8 mouse cellular contexts compared by ENCODE assay signal in genomic region chr13:54945332-54945731, GRCm38 (mm10). TPM values are rescaled to one million over a fixed set of nuclear protein-coding genes. Genes with fewer than 3 reads are reported as not detected.
DNase-seq lines count a peak whose midpoint lies in the region; ATAC-seq and TF ChIP-seq lines count a peak whose summit lies in the region.

No protein-coding gene starts in this region.

- no peak for ATAC-seq in neural tube, embryonic 11.5 days (ENCODE audit: insufficient read depth, low FRiP score, low TSS enrichment)

- no peak overlapping the region for H3K9ac ChIP-seq in neural tube, embryonic 11.5 days (ENCODE audit: low read length)

- no peak for TF ChIP-seq CTCF in left cerebral cortex, adult 2 months (IDR thresholded peaks at IDR 0.05)

- peaks cover 11% of the 10 kb centered on the region for H3K4me1 ChIP-seq in neural tube, embryonic 11.5 days (ENCODE audit: control insufficient read depth, insufficient read depth, low read length)

- DNase-seq in neural tube, embryonic 11.5 days (ENCODE audit: low spot score) = peak; percentile 38
- DNase-seq in neural tube, embryonic 10.5 days (ENCODE audit: extremely low spot score, low spot score) = no peak
- peak; percentile 35 for DNase-seq in c-Kit-positive CD71-negative TER-119-negative erythroid progenitor cells, embryonic 14.5 days (ENCODE audit: low read depth)
- DNase-seq in kidney, postnatal 25 days = peak; percentile 60 to 74
- peak; percentile 27 for DNase-seq in testis, postnatal 14 days (ENCODE audit: low spot score)
- no peak for DNase-seq in left cerebral cortex, adult 2 months (ENCODE audit: extremely low spot score in 1 of 2, low spot score in 2 of 2)
- no peak for DNase-seq in left cerebral cortex, postnatal 36 days (ENCODE audit: low spot score in 2 of 2)
- DNase-seq in spleen, adult 12 weeks (ENCODE audit: low spot score) = no peak

- H3K4me3 ChIP-seq in neural tube, embryonic 11.5 days (ENCODE audit: low read depth, low read length) = no peak overlapping the region
- no peak overlapping the region for H3K4me3 ChIP-seq in left cerebral cortex, adult 2 months

- peaks cover 33% of the 10 kb centered on the region for H3K27me3 ChIP-seq in neural tube, embryonic 11.5 days (ENCODE audit: control insufficient read depth, insufficient read depth, low read length)

- 13% methylated on average over 4 of the region's 4 CpGs for WGBS in neural tube, embryonic 11.5 days

- intact Hi-C loops in left cerebral cortex, adult 2 months (cut with DNase I) = no loop called here
- intact Hi-C loops in left cerebral cortex, postnatal 36 days (cut with DNase I) = loop anchor here (5.0 kb wide), 2 partner anchors 133 to 148 kb away; no protein-coding TSS in a partner anchor

- no peaks in the 10 kb centered on the region for H3K36me3 ChIP-seq in neural tube, embryonic 11.5 days (ENCODE audit: control insufficient read depth, insufficient read depth, low read length)

- H3K4me2 ChIP-seq in neural tube, embryonic 11.5 days (ENCODE audit: low read depth) = no peak overlapping the region

- H3K27ac ChIP-seq in neural tube, embryonic 11.5 days (ENCODE audit: low read depth, low read length) = no peak overlapping the region
- H3K27ac ChIP-seq in left cerebral cortex, adult 2 months = no peak overlapping the region

- H3K9me3 ChIP-seq in neural tube, embryonic 11.5 days (ENCODE audit: control insufficient read depth, low read length) = no peaks in the 10 kb centered on the region

RNA-seq across cellular contexts. Expression of gene Unc5a, which starts 3.9 kb away (rescaled TPM):
- 6.7 and 7.5 TPM in 2 replicates for polyA plus RNA-seq in neural tube, embryonic 11.5 days (2014; fragmentation: Nextera tagmentation; extraction: Ambion mirVana)
- 100 to 1,000 TPM; 110 to 116 TPM for total RNA-seq in left cerebral cortex, adult 2 months (2021)
- 100 to 1,000 TPM in 1 of 2 experiments, 10 to 100 TPM in 1; 96.3 to 101 TPM for total RNA-seq in left cerebral cortex, postnatal 36 days (2021)

Comparison
In these comparisons a context has a peak if more than half of its experiments do, and no peak if none do; other contexts are left out.
1. DNase-seq: peak in neural tube, embryonic 11.5 days (single experiment), c-Kit-positive CD71-negative TER-119-negative erythroid progenitor cells, embryonic 14.5 days (single experiment), kidney, postnatal 25 days (2 of 2) and testis, postnatal 14 days (single experiment); none in neural tube, embryonic 10.5 days (single experiment), left cerebral cortex, adult 2 months (0 of 2), left cerebral cortex, postnatal 36 days (0 of 2) and spleen, adult 12 weeks (single experiment).